In the genomic region with DNA sequence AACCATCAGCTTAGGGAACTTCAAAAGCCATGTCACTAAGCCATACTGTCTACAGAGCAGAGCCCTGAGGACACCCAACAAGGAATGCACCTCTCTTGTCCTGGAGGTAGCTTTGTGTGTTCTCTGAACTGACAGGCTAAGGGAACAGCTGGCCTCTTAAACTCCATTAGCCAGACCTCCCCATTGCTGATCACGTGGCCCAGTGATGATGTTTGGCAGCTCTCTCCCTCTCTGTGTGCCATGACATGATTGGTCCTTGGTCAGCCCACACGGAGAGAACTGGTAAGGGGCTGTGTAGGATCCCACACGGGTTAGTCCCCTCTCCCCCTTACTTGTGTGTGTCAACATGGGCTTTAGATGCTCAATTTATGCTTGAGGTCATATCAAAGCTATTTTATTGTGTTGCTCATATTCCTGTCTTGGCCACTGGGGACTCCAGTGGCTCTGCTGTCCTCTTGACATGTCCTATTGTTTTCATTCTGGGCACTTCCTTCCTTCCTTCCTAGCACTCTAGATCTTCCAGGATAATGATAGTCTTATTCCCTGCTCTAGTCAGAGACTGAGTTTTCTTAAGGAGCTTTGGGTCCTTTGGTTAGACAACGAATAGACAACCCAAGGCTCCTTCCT, we compare ENCODE assay signal across 30 mouse cellular contexts. TPM values are rescaled to one million over a fixed set of nuclear protein-coding genes. Genes with fewer than 3 reads are reported as not detected.
DNase-seq lines count a peak whose midpoint lies in the region; ATAC-seq and TF ChIP-seq lines count a peak whose summit lies in the region.
"Had no signal": no experiment of that assay in that cellular context is flagged by ENCODE, and none has a peak within 500 bp of the region (broad histone marks: within the 10 kb centered on the region; RNA-seq: fewer than 3 reads in every experiment).

No protein-coding gene starts in this region.

- WGBS in heart, adult 2 months = 45% methylated on average over 4 of the region's 4 CpGs
- 67% methylated on average over 4 of the region's 4 CpGs for WGBS in kidney, postnatal 0 days
- 77% methylated on average over 4 of the region's 4 CpGs for WGBS in lung, embryonic 15.5 days

- no peaks in the 10 kb centered on the region for H3K9me3 ChIP-seq in kidney, postnatal 0 days (replicated peaks; ENCODE audit: low read length)
- H3K9me3 ChIP-seq in lung, embryonic 15.5 days = no peaks in the 10 kb centered on the region
- H3K9me3 ChIP-seq: forebrain, embryonic 13.5 days; hindbrain, embryonic 10.5 days; hindbrain, embryonic 15.5 days; kidney, embryonic 15.5 days; limb, embryonic 12.5 days; liver, embryonic 13.5 days; megakaryocyte, embryonic 14.5 days; midbrain, embryonic 13.5 days; stomach, embryonic 15.5 days had no signal

- no peak overlapping the region for H3K27ac ChIP-seq in heart, adult 2 months
- no peak overlapping the region for H3K27ac ChIP-seq in kidney, postnatal 0 days
- no peak overlapping the region for H3K27ac ChIP-seq in lung, embryonic 15.5 days
- H3K27ac ChIP-seq: forebrain, embryonic 13.5 days; hindbrain, embryonic 10.5 days; hindbrain, embryonic 15.5 days; kidney, embryonic 15.5 days; limb, embryonic 12.5 days; liver, embryonic 13.5 days; midbrain, embryonic 13.5 days; stomach, embryonic 15.5 days had no signal

- no peak overlapping the region for H3K4me2 ChIP-seq in kidney, postnatal 0 days (ENCODE audit: low read length)
- H3K4me2 ChIP-seq in lung, embryonic 15.5 days = no peak overlapping the region
- H3K4me2 ChIP-seq: forebrain, embryonic 13.5 days; heart, embryonic 11.5 days; hindbrain, embryonic 15.5 days; kidney, embryonic 15.5 days; limb, embryonic 12.5 days; liver, embryonic 13.5 days; lung, embryonic 14.5 days; midbrain, embryonic 13.5 days; stomach, embryonic 15.5 days had no signal

- TF ChIP-seq CTCF in heart, adult 2 months (IDR thresholded peaks at IDR 0.05) = peak; percentile 52
- peak; percentile 20; the same call in 1 of the 2 replicates for TF ChIP-seq CTCF in kidney, postnatal 0 days (IDR thresholded peaks at IDR 0.05; ENCODE audit: low read depth)

- TF ChIP-seq EP300 in heart, adult 2 months (IDR thresholded peaks at IDR 0.05; ENCODE audit: insufficient read depth, low read depth, low read length) = no peak

- H3K9ac ChIP-seq in heart, adult 2 months (ENCODE audit: low read depth, low read length) = no peak overlapping the region
- no peak overlapping the region for H3K9ac ChIP-seq in kidney, postnatal 0 days (ENCODE audit: low read depth, low read length)
- no peak overlapping the region for H3K9ac ChIP-seq in lung, embryonic 15.5 days
- H3K9ac ChIP-seq: forebrain, embryonic 13.5 days; hindbrain, embryonic 15.5 days; kidney, embryonic 15.5 days; limb, embryonic 12.5 days; liver, embryonic 13.5 days; lung, embryonic 14.5 days; midbrain, embryonic 13.5 days; stomach, embryonic 15.5 days had no signal

- no peaks in the 10 kb centered on the region for H3K79me2 ChIP-seq in heart, adult 2 months (replicated peaks; ENCODE audit: control insufficient read depth, insufficient read depth, low read length)

- peaks cover 5% of the 10 kb centered on the region for H3K4me1 ChIP-seq in heart, adult 2 months (ENCODE audit: control insufficient read depth, insufficient read depth, low read length)
- H3K4me1 ChIP-seq in kidney, postnatal 0 days (replicated peaks; ENCODE audit: insufficient read depth, low read length) = no peaks in the 10 kb centered on the region
- H3K4me1 ChIP-seq in lung, embryonic 15.5 days = no peaks in the 10 kb centered on the region
- H3K4me1 ChIP-seq: kidney, embryonic 15.5 days; limb, embryonic 12.5 days; liver, embryonic 13.5 days; stomach, embryonic 15.5 days had no signal

- intact Hi-C loops in heart, adult 2 months (cut with DNase I) = no loop called here

- peaks cover 8% of the 10 kb centered on the region for H3K36me3 ChIP-seq in heart, adult 2 months (ENCODE audit: control insufficient read depth, insufficient read depth, low read length)
- H3K36me3 ChIP-seq in kidney, postnatal 0 days (ENCODE audit: insufficient read depth, low read length) = 0 out of 2 replicates have a peak, but pooled peaks cover 2% of the 10 kb centered on the region
- H3K36me3 ChIP-seq in lung, embryonic 15.5 days = peaks cover 3% of the 10 kb centered on the region; the same call in 1 of the 2 replicates

- H3K4me3 ChIP-seq in heart, adult 2 months = no peak overlapping the region
- no peak overlapping the region for H3K4me3 ChIP-seq in kidney, postnatal 0 days (replicated peaks; ENCODE audit: low read depth, low read length)
- H3K4me3 ChIP-seq in lung, embryonic 15.5 days = no peak overlapping the region
- H3K4me3 ChIP-seq: forebrain, embryonic 13.5 days; hindbrain, embryonic 10.5 days; hindbrain, embryonic 15.5 days; kidney, embryonic 15.5 days; limb, embryonic 12.5 days; liver, embryonic 13.5 days; megakaryocyte, embryonic 14.5 days; midbrain, embryonic 13.5 days; stomach, embryonic 15.5 days had no signal

- no peaks in the 10 kb centered on the region for H3K27me3 ChIP-seq in heart, adult 2 months (ENCODE audit: control insufficient read depth, insufficient read depth, low read length)
- H3K27me3 ChIP-seq in kidney, postnatal 0 days (ENCODE audit: insufficient read depth, low read length) = no peaks in the 10 kb centered on the region
- no peaks in the 10 kb centered on the region for H3K27me3 ChIP-seq in lung, embryonic 15.5 days
- H3K27me3 ChIP-seq: forebrain, embryonic 13.5 days; hindbrain, embryonic 15.5 days; kidney, embryonic 15.5 days; limb, embryonic 12.5 days; liver, embryonic 13.5 days; megakaryocyte, embryonic 14.5 days; midbrain, embryonic 13.5 days; Patski; stomach, embryonic 15.5 days had no signal

- no peak for ATAC-seq in kidney, postnatal 0 days (replicated peaks; ENCODE audit: low FRiP score, low read depth)
- peak; percentile 39; the same call in 1 of the 2 replicates for ATAC-seq in lung, embryonic 15.5 days (ENCODE audit: borderline replicate concordance, extremely low read depth, low FRiP score, low TSS enrichment)
- ATAC-seq: forebrain, embryonic 13.5 days; intestine, embryonic 16.5 days; midbrain, embryonic 13.5 days; Patski had no signal

- no peak for TF ChIP-seq POLR2A in heart, adult 2 months (IDR thresholded peaks at IDR 0.05; ENCODE audit: insufficient read depth, low read depth, low read length)

- no peak for DNase-seq in heart, adult 2 months
- DNase-seq in heart, postnatal 4 days = no peak
- peak; percentile 35 for DNase-seq in kidney, postnatal 0 days (ENCODE audit: low spot score)
- no peak for DNase-seq in kidney, adult 9 months
- no peak for DNase-seq in lung, adult 18-20 months
- DNase-seq in thymus, postnatal 4 days = no peak
- DNase-seq: adrenal gland, postnatal 10 days; cerebellum, adult 9-10 months; cerebellum, postnatal 36 days; gastrocnemius, postnatal 25 days; heart, adult 11 months; kidney, postnatal 4 days; layer of hippocampus, adult 9-11 months; liver, embryonic 13.5 days; lung, embryonic 14.5 days; lung, postnatal 36 days; right cerebral cortex, postnatal 25 days; thymus, postnatal 14 days had no signal

RNA-seq across cellular contexts. Expression of a gene that starts 44.9 kb away (rescaled TPM):
- 10 to 100 TPM; 24.6 to 26.1 TPM for total RNA-seq in heart, adult 2 months (2021)
- polyA plus RNA-seq in heart, adult 2 months (2012; rRNA removed) = 18.7 and 22.5 TPM in 2 replicates
- total RNA-seq in heart, postnatal 4 days (2021) = 10 to 100 TPM; 41.6 to 43.1 TPM
- 37.6 and 41.1 TPM in 2 replicates for polyA plus RNA-seq in kidney, postnatal 0 days (2015; fragmentation: Nextera tagmentation; extraction: Ambion mirVana)
- 29.4 and 32.2 TPM in 2 replicates for polyA plus RNA-seq in lung, embryonic 15.5 days (2015; fragmentation: Nextera tagmentation; extraction: Ambion mirVana)
